Mouse (Mus musculus): ENCODE data around the gene Hfm1.

The Hfm1 gene

GRCm38 (mm10) chr5:106833025-106833424 lies 93.1 kb downstream of the Hfm1 start:
- DNase-seq, result no peak

DNA sequence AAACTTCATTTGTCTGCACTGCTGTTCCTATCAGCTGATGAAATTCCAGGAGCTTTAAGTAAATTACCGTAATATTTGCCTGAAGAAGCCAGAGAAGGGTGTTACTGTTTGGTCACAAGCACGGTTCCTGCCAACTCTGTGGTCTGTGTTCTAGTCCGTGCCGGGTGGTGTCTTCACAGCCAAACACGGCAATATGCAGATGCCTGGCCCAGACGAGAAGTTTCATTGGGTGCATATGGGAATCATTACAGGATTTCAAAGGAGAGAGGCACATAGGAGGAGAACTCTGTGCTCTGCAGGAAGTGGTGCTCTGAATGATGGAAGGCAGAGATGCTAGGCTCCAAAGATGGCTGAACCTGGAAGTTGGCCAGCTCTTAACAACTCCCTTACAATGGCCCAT lies 94.7 kb downstream of the Hfm1 start:
- DNase-seq, result no peak

DNA sequence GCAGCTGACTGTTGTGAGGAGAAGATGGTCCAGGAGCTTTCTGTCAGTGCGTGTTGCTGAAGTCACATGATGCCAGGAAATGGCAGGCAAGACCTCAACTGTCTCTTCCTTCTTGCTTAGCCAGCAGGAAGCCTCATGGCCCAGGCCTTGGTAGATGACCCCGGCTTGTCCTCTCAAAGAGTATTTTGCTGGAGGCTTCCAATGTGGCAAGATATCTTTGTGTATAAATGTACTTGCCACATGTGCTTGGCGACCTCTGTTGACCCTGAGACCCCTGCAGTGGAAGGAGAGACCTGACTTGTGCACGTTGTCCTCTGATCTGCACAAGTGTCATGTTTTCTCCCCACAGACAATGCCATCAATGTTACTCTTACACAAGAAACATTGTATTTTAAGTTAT lies 95.3 kb downstream of the Hfm1 start:
- no peak for DNase-seq

DNA sequence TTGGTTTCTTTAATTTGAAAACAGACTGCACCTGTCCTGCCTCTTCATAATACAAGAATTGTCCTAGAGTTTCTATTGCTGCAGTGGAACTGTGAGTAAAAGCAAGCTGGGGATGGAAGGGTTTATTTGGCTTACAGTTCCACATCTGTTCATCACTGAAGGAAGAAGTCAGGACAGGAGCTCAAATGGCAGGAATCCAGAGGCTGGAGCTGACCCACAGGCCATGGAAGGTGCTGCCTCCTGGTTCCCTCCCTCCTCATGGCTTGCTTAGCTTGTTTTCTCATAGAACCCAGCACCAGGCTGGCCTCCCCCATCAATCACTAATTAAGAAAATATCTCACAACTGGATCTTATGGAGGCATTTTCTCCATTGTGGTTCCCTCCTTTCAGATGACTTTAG lies 99.4 kb downstream of the Hfm1 start:
- DNase-seq, result no peak

- no peak for DNase-seq
These were observed 100.1 kb downstream of the Hfm1 start for GRCm38 (mm10) chr5:106826044-106826443.

- no peak for DNase-seq
These were observed 100.7 kb downstream of the Hfm1 start for GRCm38 (mm10) chr5:106825301-106825853.

GRCm38 (mm10) chr5:106824716-106825115 lies 101.4 kb downstream of the Hfm1 start:
- DNase-seq, result no peak

DNA sequence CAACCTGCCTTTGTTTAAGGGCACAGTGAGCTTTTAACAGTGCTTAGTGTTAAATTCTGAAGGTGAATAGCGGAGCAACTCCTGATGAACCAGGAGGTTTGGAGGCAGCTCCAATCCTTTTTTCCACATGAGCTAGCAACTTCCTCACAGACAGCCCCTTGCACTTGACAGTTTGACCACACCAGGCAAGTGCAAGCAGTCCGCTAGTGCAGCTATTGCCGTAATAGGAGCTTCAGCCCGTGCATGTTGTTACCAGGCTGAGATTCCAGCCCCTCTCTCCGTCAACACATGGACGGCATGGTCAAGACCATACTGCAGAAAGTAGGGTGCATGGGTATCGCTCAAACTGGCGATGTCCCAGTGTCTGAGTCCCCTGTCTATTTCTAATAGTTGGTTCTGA lies 106.5 kb downstream of the Hfm1 start:
- no peak for DNase-seq

- no peak for DNase-seq
These were observed 110.0 kb downstream of the Hfm1 start for GRCm38 (mm10) chr5:106815923-106816654.

GRCm38 (mm10) chr5:106814611-106815010 lies 111.5 kb downstream of the Hfm1 start:
- no peak for DNase-seq

GRCm38 (mm10) chr5:106803094-106803493 lies 123.0 kb downstream of the Hfm1 start:
- peak; percentile 24 for DNase-seq

DNA sequence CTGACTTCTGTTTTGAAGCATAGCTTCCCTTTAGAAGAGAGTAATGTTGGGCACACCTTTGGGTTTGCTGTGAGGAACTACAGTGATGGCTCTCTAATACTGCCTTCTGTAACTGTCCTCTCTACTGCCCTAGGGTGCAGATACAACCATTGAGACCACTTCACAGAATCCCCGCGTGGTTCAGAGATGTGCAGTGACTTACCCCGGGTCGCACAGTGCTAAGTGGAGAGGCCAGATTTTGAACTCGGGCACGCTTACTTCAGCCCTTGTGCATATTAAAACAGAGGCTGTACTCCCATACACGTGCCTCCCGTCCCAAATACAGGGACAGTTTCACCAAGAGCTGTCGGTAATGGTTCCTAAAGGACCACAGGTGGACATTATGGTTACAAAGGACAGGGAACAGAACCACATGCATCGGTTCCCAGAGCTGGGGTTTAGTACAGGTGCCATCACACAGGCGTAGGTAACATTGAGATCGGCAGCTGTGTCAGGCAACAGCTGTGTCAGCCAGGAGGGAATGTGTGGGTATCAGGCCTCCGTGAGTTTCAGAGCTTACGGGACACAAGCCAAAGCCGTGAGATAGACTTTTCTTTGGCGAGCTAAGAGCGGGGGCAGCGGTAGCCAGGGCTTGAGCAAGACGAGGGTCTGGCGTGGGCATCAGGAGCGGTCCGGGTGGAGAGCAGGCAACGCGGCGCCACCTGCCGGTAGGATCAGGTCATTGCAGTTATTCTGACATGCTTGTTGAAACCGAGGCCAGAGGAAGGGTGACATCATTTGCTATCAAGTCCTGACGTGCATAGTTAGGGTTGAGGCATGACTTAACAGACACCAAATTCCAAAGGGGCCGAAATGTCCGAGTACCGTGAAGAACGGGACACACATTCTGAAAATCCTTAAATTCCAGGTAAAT lies 124.0 kb downstream of the Hfm1 start:
- peak; percentile 79 for DNase-seq

DNA sequence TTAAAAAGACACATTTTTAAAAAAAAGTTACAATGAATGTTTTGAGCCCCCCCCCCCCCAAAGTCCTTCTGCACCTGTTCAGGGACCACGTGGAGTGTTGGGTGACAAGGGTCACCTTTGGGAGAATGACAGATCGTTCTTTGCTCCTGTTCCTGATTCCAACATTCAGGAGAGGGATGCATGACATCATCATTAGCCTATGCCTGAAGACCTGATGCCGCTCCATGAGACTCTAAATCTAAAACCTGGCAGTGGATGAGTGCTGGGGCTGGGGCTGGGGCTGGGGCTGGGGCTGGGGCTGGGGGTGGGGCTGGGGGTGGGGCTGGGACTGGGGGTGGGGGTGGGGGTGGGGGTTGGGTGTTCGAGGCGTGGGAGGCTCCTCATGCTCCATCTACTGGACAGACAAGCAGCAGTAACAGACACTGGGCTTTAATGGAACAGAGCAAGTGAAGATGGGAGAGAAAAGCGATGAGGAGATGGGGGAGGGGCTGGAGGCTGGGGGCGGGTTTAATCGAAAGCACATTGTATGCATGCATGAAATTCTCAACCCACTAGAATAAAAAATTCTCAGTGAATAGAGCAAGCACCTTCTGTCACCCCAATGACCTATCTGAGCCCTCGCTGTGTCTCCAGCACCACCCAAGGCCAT lies 124.8 kb downstream of the Hfm1 start:
- no peak for DNase-seq

- DNase-seq, result no peak
These were observed 128.2 kb downstream of the Hfm1 start for GRCm38 (mm10) chr5:106797896-106798295.

DNA sequence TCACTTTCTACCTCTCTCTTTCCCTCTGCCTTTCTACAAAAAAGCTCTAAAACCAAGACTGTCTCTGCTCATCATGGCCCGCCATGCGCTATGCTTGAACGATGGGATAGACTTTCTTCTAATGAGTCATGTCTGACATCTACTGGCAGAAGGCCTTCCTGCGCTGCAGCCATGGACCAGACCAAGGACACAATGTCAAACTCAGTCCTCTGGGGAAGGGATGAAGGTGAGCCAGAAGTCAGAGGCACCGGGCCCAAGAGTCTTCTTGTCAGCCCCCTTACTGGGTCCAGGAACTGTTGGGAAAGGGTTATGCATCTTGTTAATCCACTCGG lies 134.9 kb downstream of the Hfm1 start:
- no peak for DNase-seq

DNA sequence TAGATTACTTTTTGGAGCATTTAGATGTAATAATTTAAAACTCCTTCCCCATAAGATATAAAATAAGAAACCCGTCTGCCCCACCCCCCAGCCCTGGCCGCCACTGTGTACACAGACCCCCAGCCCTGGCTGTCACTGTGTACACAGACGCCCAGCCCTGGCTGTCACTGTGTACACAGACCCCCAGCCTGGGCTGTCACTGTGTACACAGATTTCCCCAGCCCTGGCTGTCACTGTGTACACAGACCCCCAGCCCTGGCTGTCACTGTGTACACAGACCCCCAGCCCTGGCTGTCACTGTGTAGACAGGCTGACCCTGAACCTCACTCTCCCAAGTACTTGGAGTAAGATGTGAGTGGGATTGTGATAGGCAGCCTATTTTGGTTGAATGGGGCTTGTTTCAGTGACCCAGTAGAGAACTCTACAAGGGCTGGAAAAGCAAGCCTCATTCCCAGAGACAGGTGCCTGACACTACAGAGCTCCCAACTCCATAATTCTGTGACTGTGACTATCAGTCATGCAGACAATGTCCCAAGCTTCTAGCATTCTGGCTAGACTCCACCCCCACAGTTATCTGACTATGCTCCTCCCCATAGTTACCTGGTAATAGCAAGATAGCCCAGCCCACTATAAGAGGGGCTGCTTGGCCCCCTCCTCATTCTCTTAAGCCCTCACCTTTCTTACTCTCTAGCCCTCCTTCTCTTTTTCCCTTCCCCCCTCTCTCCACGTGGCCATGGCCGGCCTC lies 135.5 kb downstream of the Hfm1 start:
- DNase-seq, result no peak
